Mouse (Mus musculus) cerebellum, postnatal 4 days (tissue): ENCODE measurements around the gene Fam32a.

Source experiments
- DNase-seq, 2 experiments: peaks; one replicate each; pipeline ENCODE4 v3.0.0; 2022; ENCODE audit warnings: low spot score in 2 of 2, mixed read lengths in 1 of 2

The Fam32a gene

GRCm38 (mm10) chr8:72219541-72220363, at the start of gene Fam32a:
Gene Fam32a, plus strand, starts transcription at chr8:72219730.
- DNase-seq: peak; percentile 47 to 81

GRCm38 (mm10) chr8:72177346-72177925, 42.1 kb upstream of the Fam32a start:
- DNase-seq: peak; percentile 34 to 79

DNA sequence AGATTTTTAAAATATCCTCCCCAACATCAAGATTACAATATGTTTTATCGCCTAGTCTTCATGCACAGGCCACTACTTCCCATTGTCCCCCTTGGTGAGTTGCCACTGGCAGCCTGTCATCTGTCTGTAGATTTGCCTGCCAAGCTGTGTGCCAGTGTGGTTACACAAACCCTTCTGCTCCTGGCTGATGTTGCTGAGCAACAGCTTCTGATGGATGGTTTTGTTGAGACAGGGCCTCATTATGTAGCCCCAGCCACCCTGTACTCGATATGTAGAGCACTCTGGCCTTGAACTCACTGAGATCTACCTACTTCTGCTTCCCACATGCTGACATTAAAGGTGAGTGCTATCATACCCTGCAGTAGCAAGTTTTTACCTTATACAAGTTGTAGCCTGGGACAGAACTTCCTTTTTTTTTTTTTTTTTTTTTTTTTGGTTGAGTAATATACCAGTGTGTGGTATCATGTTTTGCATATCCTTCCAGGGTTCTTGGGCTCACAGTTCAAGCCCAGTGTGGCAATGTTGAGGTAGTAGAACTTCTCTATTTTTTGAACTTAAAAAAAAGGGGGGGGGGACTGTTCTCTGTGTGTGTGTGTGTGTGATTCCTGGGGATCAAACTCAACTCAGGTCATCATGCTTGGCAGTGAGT, 35.9 kb upstream of the Fam32a start:
- no peak for DNase-seq

- DNase-seq: no peak
Measured at GRCm38 (mm10) chr8:72187793-72188331, 31.7 kb upstream of the Fam32a start.

GRCm38 (mm10) chr8:72189417-72190214, 29.9 kb upstream of the Fam32a start, which contains the start of gene Hsh2d:
Gene Hsh2d, plus strand, starts transcription at chr8:72189638.
- no peak for DNase-seq

DNA sequence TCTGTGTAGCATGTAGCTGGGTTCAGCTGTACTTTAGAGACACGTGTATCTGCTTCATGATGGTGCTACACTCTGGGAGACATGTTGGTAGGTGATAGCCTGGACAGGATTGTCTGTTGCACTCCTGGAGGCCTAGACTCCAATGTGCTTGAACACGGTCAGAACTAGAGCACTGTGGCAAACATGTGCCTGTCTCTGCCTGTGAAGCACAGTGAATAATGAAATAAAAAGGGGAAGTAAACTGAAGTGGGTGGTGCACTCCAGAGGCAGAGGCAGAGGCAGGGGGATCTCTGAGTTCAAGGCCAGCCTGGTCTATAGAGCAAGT, 29.4 kb upstream of the Fam32a start:
- no peak for DNase-seq

DNA sequence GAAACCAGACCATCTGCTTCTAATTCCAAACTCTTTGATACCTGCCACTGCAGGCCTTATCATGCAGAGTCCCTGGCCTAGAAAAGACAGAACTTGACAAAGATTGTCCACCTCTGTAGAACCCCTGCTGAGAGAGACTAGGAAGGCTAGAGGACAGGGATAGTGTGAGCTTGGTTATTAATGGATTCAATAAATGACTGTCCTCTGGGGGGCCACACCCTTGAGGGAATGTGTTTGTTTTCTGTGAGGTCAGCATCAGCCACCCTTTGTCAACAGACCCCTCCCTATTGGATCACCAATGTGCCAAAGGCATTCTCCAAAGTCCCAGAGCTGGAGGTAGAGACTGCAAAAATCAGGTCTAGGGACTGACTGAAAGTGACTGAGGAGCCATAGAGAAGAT, 27.5 kb upstream of the Fam32a start:
- no peak for DNase-seq

GRCm38 (mm10) chr8:72197997-72198396, 21.5 kb upstream of the Fam32a start:
- DNase-seq: no peak

GRCm38 (mm10) chr8:72208582-72208981, 10.9 kb upstream of the Fam32a start:
- no peak for DNase-seq

DNA sequence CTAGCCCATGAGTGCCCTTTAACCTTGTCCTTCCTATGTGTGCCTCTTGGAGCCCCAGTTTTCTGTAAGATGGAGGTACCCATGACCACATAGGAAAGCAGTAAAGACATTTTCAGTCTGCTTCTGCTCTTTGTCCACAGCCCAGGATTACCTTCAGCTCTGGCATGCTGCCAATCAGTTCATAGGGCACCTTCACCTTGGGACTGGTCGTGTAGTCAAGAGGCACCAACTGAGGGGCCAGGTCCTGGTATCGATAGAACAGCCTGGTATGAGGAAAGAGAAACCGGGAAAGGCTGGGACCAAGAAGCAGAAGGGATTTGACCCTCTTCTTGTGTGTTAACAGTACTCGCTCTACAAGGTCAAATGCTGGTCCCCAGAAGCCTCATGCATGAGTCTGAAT, 9.3 kb upstream of the Fam32a start:
- no peak for DNase-seq

GRCm38 (mm10) chr8:72210710-72211109, 8.8 kb upstream of the Fam32a start:
- no peak for DNase-seq

DNA sequence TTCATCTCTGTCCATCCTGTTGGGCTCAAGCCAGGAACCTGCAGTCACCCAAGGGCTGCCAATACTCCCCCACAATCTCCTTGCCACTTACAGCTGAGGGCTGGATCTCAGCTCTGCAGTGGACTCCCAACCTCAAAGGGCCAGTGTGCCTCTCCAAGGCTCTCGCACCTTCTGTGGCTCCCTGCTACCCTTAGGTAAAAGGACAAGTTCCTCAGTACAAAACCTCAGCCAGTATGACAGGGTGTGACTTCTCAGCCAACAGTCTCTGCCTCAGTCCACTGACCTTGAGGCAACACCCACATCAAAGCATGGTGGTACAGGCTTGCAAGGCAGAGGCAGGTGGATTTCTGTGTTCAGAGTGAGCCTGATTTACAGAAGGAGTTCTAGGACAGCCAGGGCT, 7.7 kb upstream of the Fam32a start:
- no peak for DNase-seq

DNA sequence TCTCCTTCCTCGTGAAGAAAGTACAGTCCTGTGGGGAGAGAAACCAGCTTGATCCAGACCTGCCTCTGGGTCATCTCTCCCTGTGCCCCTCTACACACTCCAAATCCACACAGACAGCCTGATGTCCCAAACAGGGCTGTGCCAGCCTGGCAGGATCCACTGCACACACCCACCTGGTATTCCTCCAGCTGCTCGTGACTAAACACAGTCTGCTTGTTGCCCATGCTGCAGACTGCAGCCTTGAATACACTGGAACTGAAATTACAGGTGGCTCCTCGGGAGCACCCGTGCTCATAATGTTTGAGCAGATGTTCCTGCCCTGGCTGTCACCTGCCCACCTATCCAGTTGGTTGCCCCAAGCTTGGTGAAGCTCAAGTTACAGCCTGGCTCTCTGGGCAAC, 6.8 kb upstream of the Fam32a start, which contains the start of gene Cib3:
Gene Cib3, minus strand, starts transcription at position 87 of the 400 bp plus-strand sequence.
- DNase-seq: no peak

- no peak for DNase-seq
Measured at GRCm38 (mm10) chr8:72213536-72213935, 6.0 kb upstream of the Fam32a start, which contains the start of gene Gm11034. Gene Gm11034, minus strand, starts transcription at chr8:72213636.

DNA sequence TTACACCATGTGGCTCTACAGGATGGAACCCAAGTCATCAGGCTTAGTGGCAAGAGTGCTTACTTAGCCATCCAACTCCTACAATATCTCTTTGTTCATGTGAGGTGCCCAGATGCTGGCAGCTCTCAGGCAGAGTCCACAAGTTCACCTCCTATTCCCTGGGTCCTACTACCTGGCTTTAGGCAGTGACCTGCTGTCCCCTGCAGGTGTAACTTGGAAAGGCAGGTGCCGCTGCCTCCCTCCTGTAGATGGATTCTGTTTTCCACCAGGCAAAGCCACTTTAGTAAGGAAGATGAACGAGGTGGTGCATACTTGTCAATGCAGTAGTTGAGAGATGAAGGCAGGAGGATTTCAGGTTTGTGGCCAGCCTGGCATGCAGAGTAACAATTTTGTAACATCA, 4.5 kb upstream of the Fam32a start:
- no peak for DNase-seq

DNA sequence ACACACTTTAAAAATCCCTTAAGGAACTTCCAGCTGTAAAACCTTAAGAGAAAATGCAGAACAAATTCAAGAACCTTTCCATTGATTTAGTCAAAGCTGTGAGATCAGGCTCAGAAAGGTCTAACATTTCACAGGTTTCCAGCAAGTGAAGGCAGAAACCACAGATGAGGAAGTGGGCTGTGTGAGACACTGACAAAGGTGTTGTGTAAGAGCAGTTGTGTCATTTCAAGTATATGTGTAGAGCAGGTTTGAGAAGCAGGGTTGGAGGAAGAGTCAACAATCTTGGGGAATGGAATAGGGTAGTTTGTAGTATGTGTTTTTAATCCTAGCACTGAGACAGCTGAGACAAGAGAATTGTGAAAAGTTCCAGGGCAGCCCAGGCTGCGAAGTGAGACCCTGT, 3.7 kb upstream of the Fam32a start:
- DNase-seq: no peak

DNA sequence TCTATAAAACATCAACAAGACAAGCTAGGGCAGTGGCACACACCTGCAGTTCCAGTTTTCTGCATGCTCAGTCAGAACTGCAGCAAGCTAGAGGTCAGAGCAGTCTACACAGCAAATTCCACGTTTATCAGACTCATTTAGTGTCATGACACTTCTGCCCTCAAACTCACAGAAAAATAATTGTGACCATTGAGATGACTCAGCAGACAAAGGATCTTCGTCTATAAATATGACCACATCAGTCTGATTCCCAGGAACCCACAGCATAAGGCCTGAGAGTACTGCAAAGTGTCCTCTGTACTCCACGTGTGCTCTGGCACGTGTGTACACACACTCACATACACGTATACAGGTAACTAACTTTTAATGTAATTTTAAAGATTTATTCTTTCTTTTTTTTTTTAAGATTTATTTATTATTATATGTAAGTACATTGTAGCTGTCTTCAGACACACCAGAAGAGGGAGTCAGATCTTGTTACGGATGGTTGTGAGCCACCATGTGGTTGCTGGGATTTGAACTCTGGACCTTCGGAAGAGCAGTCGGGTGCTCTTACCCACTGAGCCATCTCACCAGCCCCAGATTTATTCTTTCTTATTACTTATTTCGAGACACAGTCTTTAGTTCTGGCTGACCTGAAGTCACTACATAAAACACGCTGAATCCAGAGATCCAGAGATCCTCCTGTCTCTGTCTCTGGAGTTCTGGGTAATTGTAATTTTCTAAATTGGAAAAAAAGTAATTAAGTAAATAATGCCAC, 569 bp upstream of the Fam32a start:
- no peak for DNase-seq

GRCm38 (mm10) chr8:72220758-72221157, 1.2 kb downstream of the Fam32a start:
- no peak for DNase-seq

- no peak for DNase-seq
Measured at GRCm38 (mm10) chr8:72222656-72223055, 3.1 kb downstream of the Fam32a start.

DNA sequence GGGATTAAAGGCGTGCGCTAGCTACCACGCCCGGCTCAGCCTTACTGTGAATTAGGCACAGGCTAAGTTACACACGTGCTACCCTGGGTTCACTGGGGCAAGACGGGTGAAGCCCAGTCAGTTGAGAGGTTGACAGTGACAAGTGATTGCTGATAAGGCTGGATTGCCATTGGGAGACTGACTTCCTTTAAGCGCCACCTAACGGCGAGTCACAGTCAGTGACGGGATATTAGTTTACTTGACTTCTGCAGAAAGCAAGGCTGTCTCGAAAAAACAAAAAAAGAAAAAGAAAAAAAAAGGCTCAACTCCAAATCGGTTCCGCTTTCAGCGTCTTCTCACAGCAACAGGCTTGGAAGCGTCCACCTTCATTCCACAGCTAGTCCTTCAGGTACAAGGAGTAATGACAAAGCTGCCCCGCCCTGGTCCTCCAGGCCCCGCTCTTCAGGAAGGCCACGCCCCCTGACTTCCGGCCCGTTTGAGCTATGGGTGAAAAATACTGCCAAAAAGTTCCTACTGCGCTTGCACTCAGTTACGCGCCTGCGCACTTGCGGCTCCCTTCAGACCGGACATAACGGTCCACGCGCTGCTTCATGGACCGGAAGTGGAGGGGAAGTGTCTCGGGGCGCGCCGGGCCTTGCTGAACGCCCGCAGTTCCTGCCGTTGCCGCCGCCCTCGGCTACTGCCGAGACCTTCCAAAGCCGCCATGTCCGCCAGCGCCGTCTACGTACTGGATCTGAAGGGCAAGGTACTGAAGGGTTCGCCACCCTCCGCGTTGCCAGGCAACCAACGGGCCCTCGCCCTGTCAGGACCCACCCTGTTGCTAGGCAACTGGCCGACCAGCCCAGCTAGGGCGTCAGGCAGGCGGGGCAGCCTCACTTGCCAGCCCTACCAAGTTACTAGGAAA, 20.2 kb downstream of the Fam32a start, which contains the start of gene Ap1m1:
Gene Ap1m1, plus strand, starts transcription at position 520 of the 904 bp plus-strand sequence.
- DNase-seq: peak; percentile 80 to 94
